Mouse (Mus musculus) heart, adult 2 months (tissue): ENCODE measurements around the gene Serpini1. TPM values are rescaled to one million over a fixed set of nuclear protein-coding genes. Genes with fewer than 3 reads are reported as not detected.

Experiments used
- DNase-seq, 2 experiments: peaks; one replicate each; pipeline ENCODE4 v3.0.0; 2021
- H3K27ac ChIP-seq: fragments of 200-600 bp; 2 replicates; pipeline ENCODE4 v1.8.1; 2022
- H3K27me3 ChIP-seq: fragments of 200-500 bp; 2 replicates; pipeline ENCODE4 v1.6.1; 2012; ENCODE audit warnings: mild to moderate bottlenecking, low read length, inconsistent platforms, mixed read lengths; ENCODE audit not compliant: control insufficient read depth, insufficient read depth
- H3K36me3 ChIP-seq: fragments of 200-500 bp; 2 replicates; pipeline ENCODE4 v1.6.1; 2012; ENCODE audit warnings: low read length, inconsistent platforms; ENCODE audit not compliant: control insufficient read depth, insufficient read depth
- H3K4me1 ChIP-seq: fragments of 200-500 bp; 2 replicates; pipeline ENCODE4 v1.6.1; 2011; ENCODE audit warnings: low read length; ENCODE audit not compliant: control insufficient read depth, insufficient read depth
- H3K4me3 ChIP-seq: fragments of 200-600 bp; 2 replicates; pipeline ENCODE4 v1.8.1; 2022
- H3K79me2 ChIP-seq: fragments of 200-500 bp; replicated peaks from 2 replicates; pipeline ENCODE4 v1.6.1; 2012; ENCODE audit warnings: mild to moderate bottlenecking, inconsistent platforms, low read length, moderate library complexity, mixed read lengths; ENCODE audit not compliant: control insufficient read depth, insufficient read depth
- H3K9ac ChIP-seq: fragments of 200-500 bp; 2 replicates; pipeline ENCODE4 v1.6.1; 2012; ENCODE audit warnings: low read depth, mild to moderate bottlenecking, control low read depth, inconsistent platforms, low read length, mixed read lengths
- CTCF ChIP-seq: fragments of 200-600 bp; IDR thresholded peaks from 2 replicates; pipeline ENCODE4 v1.8.1; 2022; ENCODE audit warnings: antibody characterized with exemption, mild to moderate bottlenecking, moderate library complexity
- EP300 ChIP-seq: fragments of 200-500 bp; IDR thresholded peaks from 2 replicates; pipeline ENCODE4 v1.6.1; 2011; ENCODE audit warnings: low read depth, low read length, control low read depth; ENCODE audit not compliant: insufficient read depth
- POLR2A ChIP-seq: fragments of 200-500 bp; IDR thresholded peaks from 2 replicates; pipeline ENCODE4 v1.6.1; 2011; ENCODE audit warnings: mild to moderate bottlenecking, low read depth, low read length, control low read depth; ENCODE audit not compliant: insufficient read depth
- WGBS: fragments of 180-500 bp; shearing (Covaris S2); methylation state at CpG from one replicate; pipeline ENCODE4 v1.1.7; 2018; 5-methylcytosine and 5-hydroxymethylcytosine counted together
- intact Hi-C: fragments of 180-260 bp; cut with DNase I; formaldehyde crosslinking; loops from one replicate; pipeline ENCODE4 v1.15.1; 2025
- long read RNA-seq: library from polyadenylated mRNA; stranded (forward); transcript quantifications from one replicate; pipeline ENCODE4 v2.0.0, GENCODE M21; 2021
- polyA plus RNA-seq: library from polyadenylated mRNA; depleted of rRNA; stranded (reverse); fragments of >200 nt; gene quantifications from 2 replicates; pipeline ENCODE4 v1.2.3, GENCODE M21; 2012; rRNA removed
- total RNA-seq, 2 experiments: library from RNA; stranded (reverse); gene quantifications; 2 replicates each; pipeline ENCODE4 v1.2.3; 2021

The Serpini1 gene
- total RNA-seq (1 to 10 TPM; 3.7 to 4.6 TPM), polyA plus RNA-seq (1.4 and 3.7 TPM in 2 replicates)
- long read RNA-seq, full-length matches to known transcripts, result 11 of 11 reads
- long read RNA-seq, partial matches to known transcripts, result 0 of 11 reads
- long read RNA-seq, other reads (novel, unspliced or antisense), result 0 of 11 reads

- DNase-seq, result peak; percentile 91 to 94
- peaks cover 4% of the 10 kb centered on the region for H3K79me2 ChIP-seq
- peak; percentile 50; the same call in 1 of the 2 replicates for TF ChIP-seq EP300
- TF ChIP-seq POLR2A, result peak; percentile 95
- no peak for TF ChIP-seq CTCF
- peaks cover 4% of the 10 kb centered on the region for H3K36me3 ChIP-seq
- H3K9ac ChIP-seq, result peak within 1 kb of the TSS; percentile 93
- H3K27ac ChIP-seq, result peak within 1 kb of the TSS; percentile 98
- peaks cover 3% of the 10 kb centered on the region for H3K4me1 ChIP-seq
- WGBS, result under 1% methylated on average over 19 of the region's 19 CpGs
- peak within 1 kb of the TSS; percentile 97 for H3K4me3 ChIP-seq
- intact Hi-C loops, result loop anchor here (5.0 kb wide), 2 partner anchors 165 to 400 kb away; partner anchors contain the start of gene Golim4
- H3K27me3 ChIP-seq, result no peaks in the 10 kb centered on the region
These were observed at the start of gene Serpini1 for GRCm38 (mm10) chr3:75557292-75557691. Gene Serpini1 (plus strand): TSS chr3:75557547.

- Histone ChIP-seq H3K27me3 (no peaks in the 10 kb centered on the region), H3K79me2 (no peaks in the 10 kb centered on the region), H3K4me3 (no peak overlapping the region), H3K4me1 (no peaks in the 10 kb centered on the region), H3K27ac (no peak overlapping the region), H3K9ac (no peak overlapping the region), H3K36me3 (no peaks in the 10 kb centered on the region)
- intact Hi-C loops, result loop anchor here (5.0 kb wide), 2 partner anchors 205 to 295 kb away; no protein-coding TSS in a partner anchor
- DNase-seq, result peak; percentile 8 to 54
- 78% methylated on average over 7 of the region's 7 CpGs for WGBS
- TF ChIP-seq POLR2A (no peak), CTCF (peak; percentile 84), EP300 (no peak)
These were observed 39.6 kb upstream of the Serpini1 start for GRCm38 (mm10) chr3:75517631-75518250.

- intact Hi-C loops, result no loop called here
- WGBS, result 89% methylated on average over 2 of the region's 2 CpGs
- Histone ChIP-seq H3K79me2 (no peaks in the 10 kb centered on the region), H3K27me3 (no peaks in the 10 kb centered on the region), H3K9ac (no peak overlapping the region), H3K4me1 (no peaks in the 10 kb centered on the region), H3K4me3 (no peak overlapping the region), H3K27ac (no peak overlapping the region), H3K36me3 (peaks cover 3% of the 10 kb centered on the region; the same call in 1 of the 2 replicates)
- no peak for DNase-seq
- TF ChIP-seq POLR2A (no peak), CTCF (no peak), EP300 (no peak)
These were observed 36.0 kb upstream of the Serpini1 start for GRCm38 (mm10) chr3:75521314-75521713.

DNA sequence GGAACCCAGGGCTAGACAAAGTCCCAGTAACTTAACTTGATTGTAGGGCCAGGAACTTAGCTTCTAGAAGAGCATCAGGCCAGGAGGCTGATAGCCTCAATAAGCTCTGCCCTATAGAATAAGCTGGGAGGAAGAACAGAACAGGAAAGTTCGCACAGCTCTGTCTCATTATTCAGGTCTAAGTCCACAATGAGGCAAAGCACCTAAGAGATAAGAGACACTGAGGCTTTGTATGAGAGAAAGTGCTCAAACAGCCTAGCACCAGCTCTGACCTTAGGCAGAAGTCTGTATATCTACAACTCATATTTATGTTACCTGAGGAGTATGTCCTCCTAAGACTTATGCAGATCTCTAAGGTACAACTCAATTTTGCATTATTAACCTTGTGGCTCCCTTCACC, 34.8 kb upstream of the Serpini1 start:
- no peak overlapping the region for H3K4me3 ChIP-seq
- H3K36me3 ChIP-seq, result peaks cover 3% of the 10 kb centered on the region; the same call in 1 of the 2 replicates
- H3K79me2 ChIP-seq, result no peaks in the 10 kb centered on the region
- no peak overlapping the region for H3K9ac ChIP-seq
- WGBS, result 81% methylated on average over 1 of the region's 1 CpGs
- TF ChIP-seq EP300 (no peak), CTCF (no peak), POLR2A (no peak)
- no peak overlapping the region for H3K27ac ChIP-seq
- intact Hi-C loops, result no loop called here
- no peaks in the 10 kb centered on the region for H3K27me3 ChIP-seq
- no peak for DNase-seq
- no peaks in the 10 kb centered on the region for H3K4me1 ChIP-seq

GRCm38 (mm10) chr3:75531074-75531473, 26.3 kb upstream of the Serpini1 start:
- peaks cover 5% of the 10 kb centered on the region for H3K36me3 ChIP-seq
- TF ChIP-seq POLR2A (no peak), EP300 (no peak), CTCF (no peak)
- no peak overlapping the region for H3K9ac ChIP-seq
- H3K27me3 ChIP-seq, result no peaks in the 10 kb centered on the region
- H3K27ac ChIP-seq, result no peak overlapping the region
- H3K4me1 ChIP-seq, result no peaks in the 10 kb centered on the region; the same call in 1 of the 2 replicates
- intact Hi-C loops, result no loop called here
- no peak overlapping the region for H3K4me3 ChIP-seq
- no peak for DNase-seq
- H3K79me2 ChIP-seq, result no peaks in the 10 kb centered on the region
- WGBS, result 81% methylated on average over 3 of the region's 3 CpGs

GRCm38 (mm10) chr3:75534045-75534834, 23.1 kb upstream of the Serpini1 start:
- intact Hi-C loops, result no loop called here
- Histone ChIP-seq H3K27ac (no peak overlapping the region), H3K4me3 (no peak overlapping the region), H3K9ac (no peak overlapping the region), H3K27me3 (no peaks in the 10 kb centered on the region), H3K36me3 (peaks cover 8% of the 10 kb centered on the region), H3K4me1 (no peaks in the 10 kb centered on the region; the same call in 1 of the 2 replicates), H3K79me2 (no peaks in the 10 kb centered on the region)
- DNase-seq, result no peak
- 63% methylated on average over 3 of the region's 3 CpGs for WGBS
- TF ChIP-seq POLR2A, result no peak
- no peak for TF ChIP-seq EP300
- no peak for TF ChIP-seq CTCF
